Mouse (Mus musculus): Measurements from ENCODE around the gene Fam160b1.

DNA sequence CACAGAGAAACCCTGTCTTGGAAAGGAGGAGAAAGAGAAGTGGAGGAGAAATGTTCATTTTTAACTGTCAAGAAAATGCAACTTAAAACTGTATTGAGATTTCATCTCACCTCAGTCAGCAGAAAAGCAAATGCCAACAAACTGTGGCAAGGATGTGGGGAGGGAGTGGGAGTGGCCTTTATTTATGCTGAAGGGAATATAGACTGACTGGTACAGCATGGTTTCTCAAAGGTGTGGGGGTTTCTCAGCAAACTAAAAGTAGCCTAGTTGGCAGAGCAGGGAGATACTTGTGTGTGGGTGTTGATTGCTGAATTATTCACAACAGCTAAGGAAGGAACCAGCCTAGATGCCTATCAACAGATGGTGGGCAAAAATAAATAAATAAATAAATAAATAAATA, 32.8 kb upstream of the Fam160b1 start:
- TF ChIP-seq CTCF (IDR thresholded peaks at IDR 0.05; ENCODE audit: low read depth) (no peak), EP300 (IDR thresholded peaks at IDR 0.05; ENCODE audit: low read depth) (no peak)
